In genomic region chr2:167053127-167053844, GRCm38 (mm10) we compare ENCODE assay signal across 13 mouse cellular contexts. TPM values are rescaled to one million over a fixed set of nuclear protein-coding genes. Genes with fewer than 3 reads are reported as not detected.
A peak's percentile ranks its signal among the peaks of the same experiment; 100 is the strongest.
DNase-seq lines count a peak whose midpoint lies in the region; ATAC-seq and TF ChIP-seq lines count a peak whose summit lies in the region.
"Had no signal": no experiment of that assay in that cellular context is flagged by ENCODE, and none has a peak within 500 bp of the region (broad histone marks: within the 10 kb centered on the region; RNA-seq: fewer than 3 reads in every experiment).

No protein-coding gene starts in this region.

- ATAC-seq in kidney, embryonic 16.5 days (ENCODE audit: low FRiP score, low TSS enrichment): 0 out of 2 replicates have a peak, but pooled peaks have one; percentile 4
- peak; percentile 80; the same call in 1 of the 2 replicates for ATAC-seq in embryonic facial prominence, embryonic 14.5 days (ENCODE audit: low read depth)
- peak; percentile 14; the same call in 1 of the 2 replicates for ATAC-seq in neural tube, embryonic 14.5 days (ENCODE audit: low read depth)

- H3K4me2 ChIP-seq in kidney, embryonic 16.5 days (replicated peaks; ENCODE audit: low read depth, low read length): no peak overlapping the region
- no peak overlapping the region for H3K4me2 ChIP-seq in embryonic facial prominence, embryonic 14.5 days (ENCODE audit: low read depth, low read length)
- no peak overlapping the region for H3K4me2 ChIP-seq in neural tube, embryonic 14.5 days (ENCODE audit: low read depth, low read length)
- H3K4me2 ChIP-seq: embryonic facial prominence, embryonic 15.5 days; lung, embryonic 14.5 days had no signal

- no peak overlapping the region for H3K9ac ChIP-seq in kidney, embryonic 16.5 days (replicated peaks; ENCODE audit: low read length)
- no peak overlapping the region for H3K9ac ChIP-seq in embryonic facial prominence, embryonic 14.5 days (ENCODE audit: low read depth, low read length)
- H3K9ac ChIP-seq in neural tube, embryonic 14.5 days (replicated peaks; ENCODE audit: low read depth, low read length): no peak overlapping the region
- H3K9ac ChIP-seq: embryonic facial prominence, embryonic 15.5 days; lung, embryonic 14.5 days had no signal

- H3K4me1 ChIP-seq in cerebellum, adult 2 months (ENCODE audit: control insufficient read depth, insufficient read depth, low read length): peaks cover 9% of the 10 kb centered on the region
- H3K4me1 ChIP-seq in kidney, embryonic 16.5 days (ENCODE audit: insufficient read depth, low read length): peaks cover 11% of the 10 kb centered on the region
- no peaks in the 10 kb centered on the region for H3K4me1 ChIP-seq in embryonic facial prominence, embryonic 14.5 days (ENCODE audit: control insufficient read depth, insufficient read depth, low read length)
- H3K4me1 ChIP-seq in neural tube, embryonic 14.5 days (ENCODE audit: control insufficient read depth, insufficient read depth, low read length): peaks cover 6% of the 10 kb centered on the region; the same call in 1 of the 2 replicates

- peaks cover 60% of the 10 kb centered on the region for H3K36me3 ChIP-seq in kidney, embryonic 16.5 days (ENCODE audit: insufficient read depth, low read length)
- H3K36me3 ChIP-seq in embryonic facial prominence, embryonic 14.5 days (ENCODE audit: control insufficient read depth, insufficient read depth, low read length): peaks cover 73% of the 10 kb centered on the region
- H3K36me3 ChIP-seq in neural tube, embryonic 14.5 days (ENCODE audit: control insufficient read depth, insufficient read depth, low read length): peaks cover 46% of the 10 kb centered on the region

- 54% methylated on average over 9 of the region's 9 CpGs for WGBS in cerebellum, adult 2 months
- WGBS in kidney, embryonic 16.5 days: 54% methylated on average over 9 of the region's 9 CpGs
- WGBS in embryonic facial prominence, embryonic 14.5 days: 70% methylated on average over 9 of the region's 9 CpGs
- 63% methylated on average over 9 of the region's 9 CpGs for WGBS in neural tube, embryonic 14.5 days

- no peaks in the 10 kb centered on the region for H3K27me3 ChIP-seq in cerebellum, adult 2 months (ENCODE audit: control insufficient read depth, insufficient read depth, low read length)
- H3K27me3 ChIP-seq in kidney, embryonic 16.5 days (ENCODE audit: insufficient read depth, low read length): no peaks in the 10 kb centered on the region
- no peaks in the 10 kb centered on the region for H3K27me3 ChIP-seq in embryonic facial prominence, embryonic 14.5 days (replicated peaks; ENCODE audit: control insufficient read depth, insufficient read depth, low read length)
- no peaks in the 10 kb centered on the region for H3K27me3 ChIP-seq in neural tube, embryonic 14.5 days (ENCODE audit: control insufficient read depth, insufficient read depth, low read length)
- H3K27me3 ChIP-seq: embryonic facial prominence, embryonic 15.5 days had no signal

- no peak for DNase-seq in cerebellum, adult 2 months
- DNase-seq in cerebellum, adult 11-12 months: no peak
- no peak for DNase-seq in kidney, adult 11 months
- peak; percentile 57 for DNase-seq in embryonic facial prominence, embryonic 14.5 days (ENCODE audit: low spot score)
- no peak for DNase-seq in layer of hippocampus, adult 11-12 months (ENCODE audit: low spot score)
- DNase-seq in urinary bladder, adult 2 months (ENCODE audit: low spot score): no peak
- DNase-seq: gastrocnemius, adult 2 months; kidney, postnatal 10 days; lung, embryonic 14.5 days had no signal

- H3K9me3 ChIP-seq in kidney, embryonic 16.5 days (ENCODE audit: low read length): no peaks in the 10 kb centered on the region
- no peaks in the 10 kb centered on the region for H3K9me3 ChIP-seq in embryonic facial prominence, embryonic 14.5 days (ENCODE audit: control insufficient read depth, low read length)
- H3K9me3 ChIP-seq in neural tube, embryonic 14.5 days (ENCODE audit: control insufficient read depth, low read length): no peaks in the 10 kb centered on the region
- H3K9me3 ChIP-seq: embryonic facial prominence, embryonic 15.5 days; G1E had no signal

- peak overlapping the region; percentile 35; the same call in 1 of the 2 replicates for H3K27ac ChIP-seq in cerebellum, adult 2 months (ENCODE audit: insufficient read depth, low read length)
- H3K27ac ChIP-seq in kidney, embryonic 16.5 days (ENCODE audit: low read length): 0 out of 2 replicates have a peak overlapping the region, but pooled peaks have one; percentile 39
- H3K27ac ChIP-seq in embryonic facial prominence, embryonic 14.5 days (replicated peaks; ENCODE audit: low read depth, low read length): no peak overlapping the region
- H3K27ac ChIP-seq in neural tube, embryonic 14.5 days (ENCODE audit: low read depth, low read length): no peak overlapping the region
- H3K27ac ChIP-seq: embryonic facial prominence, embryonic 15.5 days; gastrocnemius, adult 2 months had no signal

- no peak for TF ChIP-seq CTCF in cerebellum, adult 2 months (IDR thresholded peaks at IDR 0.05; ENCODE audit: borderline replicate concordance, insufficient read depth, low read depth, low read length)

- TF ChIP-seq POLR2A in cerebellum, adult 2 months (IDR thresholded peaks at IDR 0.05; ENCODE audit: borderline replicate concordance, insufficient read depth, low read length): no peak

- no peak overlapping the region for H3K4me3 ChIP-seq in cerebellum, adult 2 months (replicated peaks; ENCODE audit: insufficient read depth, low read depth, low read length)
- H3K4me3 ChIP-seq in kidney, embryonic 16.5 days (ENCODE audit: low read length): no peak overlapping the region
- no peak overlapping the region for H3K4me3 ChIP-seq in embryonic facial prominence, embryonic 14.5 days (ENCODE audit: low read depth, low read length)
- no peak overlapping the region for H3K4me3 ChIP-seq in neural tube, embryonic 14.5 days (ENCODE audit: low read depth, low read length)
- H3K4me3 ChIP-seq: embryonic facial prominence, embryonic 15.5 days; gastrocnemius, adult 2 months had no signal

RNA-seq across cellular contexts. Expression of gene Znfx1, which starts 9.5 kb away (rescaled TPM):
- polyA plus RNA-seq in cerebellum, adult 2 months (2012; rRNA removed): 25.4 and 25.9 TPM in 2 replicates
- polyA plus RNA-seq in kidney, embryonic 16.5 days (2015; fragmentation: Nextera tagmentation; extraction: Ambion mirVana): 11.8 TPM in 2 replicates
- polyA plus RNA-seq in embryonic facial prominence, embryonic 14.5 days (2014; fragmentation: Nextera tagmentation; extraction: Ambion mirVana): 9.5 and 10.2 TPM in 2 replicates
- polyA plus RNA-seq in neural tube, embryonic 14.5 days (2014; fragmentation: Nextera tagmentation; extraction: Ambion mirVana): 8.3 and 11.1 TPM in 2 replicates
- polyA plus RNA-seq in urinary bladder, adult 2 months (2012; rRNA removed): 18.0 and 31.0 TPM in 2 replicates

RNA-seq across cellular contexts. Expression of gene Ddx27, which starts 38.3 kb away (rescaled TPM):
- 33.5 TPM in 2 replicates for polyA plus RNA-seq in cerebellum, adult 2 months (2012; rRNA removed)
- polyA plus RNA-seq in kidney, embryonic 16.5 days (2015; fragmentation: Nextera tagmentation; extraction: Ambion mirVana): 57.6 and 59.2 TPM in 2 replicates
- polyA plus RNA-seq in embryonic facial prominence, embryonic 14.5 days (2014; fragmentation: Nextera tagmentation; extraction: Ambion mirVana): 31.2 and 34.8 TPM in 2 replicates
- polyA plus RNA-seq in neural tube, embryonic 14.5 days (2014; fragmentation: Nextera tagmentation; extraction: Ambion mirVana): 28.8 and 33.9 TPM in 2 replicates
- 25.1 and 26.1 TPM in 2 replicates for polyA plus RNA-seq in urinary bladder, adult 2 months (2012; rRNA removed)

RNA-seq across cellular contexts. Expression of gene Stau1, which starts 57.2 kb away (rescaled TPM):
- 52.2 and 54.9 TPM in 2 replicates for polyA plus RNA-seq in cerebellum, adult 2 months (2012; rRNA removed)
- 92.0 and 98.8 TPM in 2 replicates for polyA plus RNA-seq in kidney, embryonic 16.5 days (2015; fragmentation: Nextera tagmentation; extraction: Ambion mirVana)
- 74.7 and 79.3 TPM in 2 replicates for polyA plus RNA-seq in embryonic facial prominence, embryonic 14.5 days (2014; fragmentation: Nextera tagmentation; extraction: Ambion mirVana)
- polyA plus RNA-seq in neural tube, embryonic 14.5 days (2014; fragmentation: Nextera tagmentation; extraction: Ambion mirVana): 104 and 112 TPM in 2 replicates
- polyA plus RNA-seq in urinary bladder, adult 2 months (2012; rRNA removed): 45.0 and 58.4 TPM in 2 replicates

Comparison
In these comparisons a context has a peak if more than half of its experiments do, and no peak if none do; other contexts are left out.
1. H3K27ac ChIP-seq: peak in cerebellum, adult 2 months (single experiment) and kidney, embryonic 16.5 days (single experiment); none in embryonic facial prominence, embryonic 14.5 days (single experiment) and neural tube, embryonic 14.5 days (single experiment).
2. ATAC-seq: peak in every context shown above with its lines; median percentile 80 in embryonic facial prominence, embryonic 14.5 days; 14 in neural tube, embryonic 14.5 days; 4 in kidney, embryonic 16.5 days.